ENCODE assay signal across 19 mouse cellular contexts in the genomic region with DNA sequence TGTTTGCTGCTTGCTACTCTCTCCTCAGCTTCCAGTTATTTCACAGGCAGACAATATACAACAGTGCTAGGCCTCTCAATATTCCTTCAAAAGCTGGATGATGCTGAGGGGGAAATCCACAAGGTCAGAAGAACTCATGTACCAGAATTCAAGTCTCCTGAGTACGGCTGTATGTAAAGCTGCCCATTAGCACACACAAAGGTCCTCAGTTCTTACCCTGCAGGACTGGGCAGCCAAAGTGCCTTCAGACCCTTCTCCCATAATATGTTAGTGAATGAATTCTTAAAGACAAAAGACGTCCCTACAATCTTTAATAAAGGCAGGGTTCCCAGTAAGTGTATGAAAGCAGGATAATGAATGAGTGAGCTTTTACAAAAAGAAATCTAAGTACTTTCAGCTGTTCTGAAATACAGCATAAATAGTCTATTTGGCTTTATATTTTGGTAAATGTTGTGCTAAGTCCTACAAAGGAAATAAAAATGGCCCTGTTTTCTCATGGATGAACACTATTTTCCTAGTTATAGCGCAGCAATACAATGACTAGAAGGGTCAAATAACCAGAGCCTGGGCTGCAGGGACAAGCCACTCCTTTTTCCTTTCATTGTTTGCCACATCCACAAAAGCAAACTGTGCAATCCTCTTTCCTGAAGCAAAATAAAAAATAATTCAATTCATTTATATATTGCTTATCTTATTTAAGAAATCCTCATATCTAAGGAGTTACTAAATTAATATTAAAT.
DNase-seq lines count a peak whose midpoint lies in the region; ATAC-seq lines count a peak whose summit lies in the region.
"Had no signal": no experiment of that assay in that cellular context is flagged by ENCODE, and none has a peak within 500 bp of the region (broad histone marks: within the 10 kb centered on the region; RNA-seq: fewer than 3 reads in every experiment).

No protein-coding gene starts in this region.

- ATAC-seq in neural tube, embryonic 13.5 days (ENCODE audit: low read depth): 0 out of 2 replicates have a peak, but pooled peaks have one; percentile 32
- ATAC-seq in forebrain, embryonic 14.5 days: peak; percentile 52
- peak; percentile 54; the same call in 1 of the 2 replicates for ATAC-seq in hindbrain, embryonic 16.5 days
- ATAC-seq in neural tube, embryonic 14.5 days (ENCODE audit: low read depth): no peak
- ATAC-seq in inflammation-experienced regulatory T-cells, adult 6 months: no peak
- ATAC-seq: CD4-positive, CD25-positive, alpha-beta regulatory T cell, adult 4 months; intestine, postnatal 0 days; lung, postnatal 0 days had no signal

- no peak overlapping the region for H3K4me2 ChIP-seq in neural tube, embryonic 13.5 days
- H3K4me2 ChIP-seq in forebrain, embryonic 14.5 days (ENCODE audit: low read length): no peak overlapping the region
- H3K4me2 ChIP-seq in hindbrain, embryonic 16.5 days (ENCODE audit: low read length): no peak overlapping the region
- H3K4me2 ChIP-seq in neural tube, embryonic 14.5 days (ENCODE audit: low read depth, low read length): no peak overlapping the region
- H3K4me2 ChIP-seq: embryonic facial prominence, embryonic 12.5 days; heart, embryonic 12.5 days; limb, embryonic 12.5 days had no signal

- H3K27me3 ChIP-seq in neural tube, embryonic 13.5 days: no peaks in the 10 kb centered on the region
- H3K27me3 ChIP-seq in forebrain, embryonic 14.5 days (replicated peaks; ENCODE audit: control insufficient read depth, insufficient read depth, low read length): no peaks in the 10 kb centered on the region
- no peaks in the 10 kb centered on the region for H3K27me3 ChIP-seq in hindbrain, embryonic 16.5 days (replicated peaks; ENCODE audit: control insufficient read depth, insufficient read depth, low read length)
- H3K27me3 ChIP-seq in neural tube, embryonic 14.5 days (ENCODE audit: control insufficient read depth, insufficient read depth, low read length): no peaks in the 10 kb centered on the region
- H3K27me3 ChIP-seq: embryonic facial prominence, embryonic 12.5 days; heart, embryonic 12.5 days; limb, embryonic 12.5 days; megakaryocyte, embryonic 14.5 days had no signal

- no peak overlapping the region for H3K4me3 ChIP-seq in neural tube, embryonic 13.5 days
- H3K4me3 ChIP-seq in forebrain, embryonic 14.5 days (ENCODE audit: low read depth, low read length): no peak overlapping the region
- H3K4me3 ChIP-seq in hindbrain, embryonic 16.5 days (ENCODE audit: low read length): no peak overlapping the region
- no peak overlapping the region for H3K4me3 ChIP-seq in neural tube, embryonic 14.5 days (ENCODE audit: low read depth, low read length)
- H3K4me3 ChIP-seq: embryonic facial prominence, embryonic 12.5 days; heart, embryonic 12.5 days; limb, embryonic 12.5 days; megakaryocyte, embryonic 14.5 days had no signal

- H3K4me1 ChIP-seq in neural tube, embryonic 13.5 days (replicated peaks): peaks cover 13% of the 10 kb centered on the region
- H3K4me1 ChIP-seq in forebrain, embryonic 14.5 days (ENCODE audit: control insufficient read depth, insufficient read depth, low read length): peaks cover 11% of the 10 kb centered on the region
- H3K4me1 ChIP-seq in hindbrain, embryonic 16.5 days (ENCODE audit: control insufficient read depth, insufficient read depth, low read depth, low read length): peaks cover 6% of the 10 kb centered on the region; the same call in 1 of the 2 replicates
- peaks cover 4% of the 10 kb centered on the region; the same call in 1 of the 2 replicates for H3K4me1 ChIP-seq in neural tube, embryonic 14.5 days (ENCODE audit: control insufficient read depth, insufficient read depth, low read length)
- H3K4me1 ChIP-seq: embryonic facial prominence, embryonic 12.5 days; heart, embryonic 12.5 days; limb, embryonic 12.5 days; megakaryocyte, embryonic 14.5 days had no signal

- peak overlapping the region; percentile 79 for H3K27ac ChIP-seq in neural tube, embryonic 13.5 days (replicated peaks)
- H3K27ac ChIP-seq in forebrain, embryonic 14.5 days (ENCODE audit: low read depth, low read length): peak overlapping the region; percentile 83
- peak overlapping the region; percentile 72 for H3K27ac ChIP-seq in hindbrain, embryonic 16.5 days (ENCODE audit: low read depth, low read length)
- peak overlapping the region; percentile 39; the same call in 1 of the 2 replicates for H3K27ac ChIP-seq in neural tube, embryonic 14.5 days (ENCODE audit: low read depth, low read length)
- H3K27ac ChIP-seq: embryonic facial prominence, embryonic 12.5 days; limb, embryonic 12.5 days; liver, embryonic 14.5 days had no signal

- no peak overlapping the region for H3K9ac ChIP-seq in neural tube, embryonic 13.5 days
- H3K9ac ChIP-seq in forebrain, embryonic 14.5 days (ENCODE audit: low read length): peak overlapping the region; percentile 10; the same call in 1 of the 2 replicates
- H3K9ac ChIP-seq in hindbrain, embryonic 16.5 days (ENCODE audit: low read depth, low read length): no peak overlapping the region
- no peak overlapping the region for H3K9ac ChIP-seq in neural tube, embryonic 14.5 days (replicated peaks; ENCODE audit: low read depth, low read length)
- H3K9ac ChIP-seq: embryonic facial prominence, embryonic 12.5 days; heart, embryonic 12.5 days; limb, embryonic 12.5 days; liver, embryonic 14.5 days had no signal

- H3K9me3 ChIP-seq in neural tube, embryonic 13.5 days: no peaks in the 10 kb centered on the region
- no peaks in the 10 kb centered on the region for H3K9me3 ChIP-seq in forebrain, embryonic 14.5 days (replicated peaks; ENCODE audit: control insufficient read depth, low read length)
- H3K9me3 ChIP-seq in hindbrain, embryonic 16.5 days (ENCODE audit: control insufficient read depth, low read length): no peaks in the 10 kb centered on the region
- H3K9me3 ChIP-seq in neural tube, embryonic 14.5 days (ENCODE audit: control insufficient read depth, low read length): no peaks in the 10 kb centered on the region
- H3K9me3 ChIP-seq: embryonic facial prominence, embryonic 12.5 days; G1E; heart, embryonic 12.5 days; limb, embryonic 12.5 days; megakaryocyte, embryonic 14.5 days had no signal

- DNase-seq in neural tube, embryonic 10.5 days (ENCODE audit: extremely low spot score, low spot score): no peak
- DNase-seq in forebrain, embryonic 14.5 days (ENCODE audit: low spot score): peak; percentile 65
- DNase-seq in spleen, postnatal 4 days (ENCODE audit: low spot score in 2 of 2): no peak
- no peak for DNase-seq in cerebellum, adult 9-11 months
- DNase-seq: heart, postnatal 36 days; thymus, postnatal 4 days had no signal

- no peaks in the 10 kb centered on the region for H3K36me3 ChIP-seq in neural tube, embryonic 13.5 days
- no peaks in the 10 kb centered on the region for H3K36me3 ChIP-seq in forebrain, embryonic 14.5 days (ENCODE audit: control insufficient read depth, insufficient read depth, low read length)
- H3K36me3 ChIP-seq in hindbrain, embryonic 16.5 days (ENCODE audit: control insufficient read depth, insufficient read depth, low read length): no peaks in the 10 kb centered on the region
- H3K36me3 ChIP-seq in neural tube, embryonic 14.5 days (ENCODE audit: control insufficient read depth, insufficient read depth, low read length): no peaks in the 10 kb centered on the region
- H3K36me3 ChIP-seq: embryonic facial prominence, embryonic 12.5 days; G1E; heart, embryonic 12.5 days; limb, embryonic 12.5 days had no signal

- WGBS in neural tube, embryonic 13.5 days: 44% methylated on average over 3 of the region's 3 CpGs
- 7% methylated on average over 3 of the region's 3 CpGs for WGBS in forebrain, embryonic 14.5 days
- 28% methylated on average over 3 of the region's 3 CpGs for WGBS in hindbrain, embryonic 16.5 days
- 62% methylated on average over 3 of the region's 3 CpGs for WGBS in neural tube, embryonic 14.5 days

Comparison
In these comparisons a context has a peak if more than half of its experiments do, and no peak if none do; other contexts are left out.
1. ATAC-seq: peak in neural tube, embryonic 13.5 days (single experiment), forebrain, embryonic 14.5 days (single experiment) and hindbrain, embryonic 16.5 days (single experiment); none in neural tube, embryonic 14.5 days (single experiment) and inflammation-experienced regulatory T-cells, adult 6 months (single experiment).
2. Peak in every context shown above with its lines, with median percentiles within 50 percentile points of each other: H3K27ac ChIP-seq.